Mouse (Mus musculus): Measurements from ENCODE around the gene Tomt. TPM values are rescaled to one million over a fixed set of nuclear protein-coding genes. Genes with fewer than 3 reads are reported as not detected.
"Not testable (repeated sequence)": the region's sequence is repeated elsewhere in the genome, so short reads cannot be mapped to it uniquely, and the experiment has no call there.

The Tomt gene
- not detected for total RNA-seq (2021)
- long read RNA-seq, experiment 1: 0 reads
- long read RNA-seq, experiment 2: 0 reads

DNA sequence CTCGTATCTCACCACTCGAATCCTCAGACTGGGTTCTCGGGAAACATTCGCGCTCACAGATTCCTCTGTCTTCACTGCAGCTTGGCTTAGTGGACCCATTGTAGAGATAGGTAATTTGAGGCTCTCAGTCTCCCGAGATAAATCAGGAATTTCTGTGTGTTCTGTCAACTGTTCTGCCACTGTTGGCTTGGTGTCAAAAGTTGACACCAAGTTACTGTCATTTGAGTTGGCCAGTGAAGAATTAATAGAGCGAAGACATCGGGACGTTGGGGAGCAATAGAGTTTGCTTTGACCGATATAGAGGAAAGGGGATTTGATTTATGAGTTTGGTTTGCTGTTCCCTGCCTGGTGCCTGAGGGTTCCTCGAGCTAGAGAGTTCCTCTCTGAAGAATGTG, at the start of gene Tomt:
TSS of gene Tomt (minus strand) at position 73 of the 395 bp plus-strand sequence.
- DNase-seq: no peak

DNA sequence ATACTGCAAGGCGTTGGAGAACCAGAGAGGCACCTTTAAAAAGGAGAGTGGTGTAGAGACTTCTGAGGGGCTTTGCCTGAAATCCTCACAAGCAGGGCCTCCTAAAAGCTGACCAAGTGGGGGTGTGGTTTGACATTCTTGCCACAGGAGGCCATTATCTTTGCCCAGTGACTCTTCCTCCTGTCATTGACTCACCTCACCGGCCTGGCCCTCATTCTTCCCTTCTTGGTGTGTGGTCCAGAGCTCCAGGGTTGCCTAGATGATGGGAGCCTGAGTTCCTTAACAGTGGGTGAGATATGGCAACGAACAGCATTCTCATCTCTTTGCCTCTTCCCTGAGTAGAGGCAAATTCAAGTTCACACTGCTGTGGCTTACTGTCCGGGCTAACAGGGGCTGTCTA, 49.7 kb upstream of the Tomt start:
- DNase-seq: no peak

DNA sequence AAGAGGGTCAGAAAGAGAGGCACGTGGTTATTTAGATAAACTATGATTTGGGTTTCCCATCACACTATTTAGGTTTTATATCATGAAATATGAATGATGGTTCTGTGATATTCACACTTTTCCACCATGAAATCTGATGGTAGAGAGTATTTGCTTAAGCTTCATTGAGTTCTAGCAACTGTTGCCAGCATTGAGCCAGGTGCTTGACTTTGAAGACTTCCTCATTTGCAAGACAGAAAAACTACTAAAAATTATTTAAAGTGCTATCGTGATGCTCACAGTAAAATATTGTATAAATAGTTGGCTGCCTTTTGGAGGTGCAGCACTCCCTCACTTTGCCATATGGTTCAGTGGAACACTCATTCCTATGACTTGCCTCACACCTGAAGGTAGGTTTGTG, 49.1 kb upstream of the Tomt start:
- no peak for DNase-seq

DNA sequence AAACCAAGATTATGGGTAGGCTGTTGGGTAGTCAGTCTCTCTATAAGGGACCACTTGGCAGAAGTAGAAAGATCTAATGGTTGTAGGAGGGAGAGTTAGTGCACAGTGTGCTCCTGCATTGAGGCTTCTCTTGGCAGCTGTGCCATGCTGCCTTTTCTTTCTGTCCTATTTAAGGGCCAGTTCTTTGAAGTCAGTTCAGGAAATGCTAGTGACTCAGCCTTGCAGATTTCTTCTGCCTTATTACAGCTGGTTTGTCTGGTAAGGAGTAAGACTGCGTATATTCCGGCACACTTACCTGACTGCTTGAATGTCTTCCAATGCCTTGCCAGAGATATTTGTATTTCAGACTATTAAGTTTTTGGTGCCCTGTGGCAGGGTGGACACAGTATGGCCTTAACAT, 48.0 kb upstream of the Tomt start:
- no peak for DNase-seq

DNA sequence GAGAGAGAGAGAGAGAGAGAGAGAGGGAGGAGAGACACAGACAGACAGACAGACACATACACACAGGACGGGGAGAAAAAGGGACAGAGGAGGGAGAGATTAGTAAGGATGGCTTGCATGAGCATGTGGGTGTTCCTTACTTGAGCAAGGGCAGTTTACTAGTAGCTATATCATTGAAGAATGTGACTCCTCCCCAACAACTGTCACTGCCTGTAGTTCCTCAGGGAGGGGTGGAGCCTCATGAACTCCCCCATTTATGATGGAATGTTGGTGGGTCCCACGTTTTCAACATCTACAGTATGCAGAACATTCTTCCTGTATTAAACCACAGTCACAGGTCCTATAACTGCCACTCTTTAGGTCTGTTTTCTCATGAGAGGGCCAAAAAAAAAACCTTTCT, 45.9 kb upstream of the Tomt start:
- DNase-seq: no peak

DNA sequence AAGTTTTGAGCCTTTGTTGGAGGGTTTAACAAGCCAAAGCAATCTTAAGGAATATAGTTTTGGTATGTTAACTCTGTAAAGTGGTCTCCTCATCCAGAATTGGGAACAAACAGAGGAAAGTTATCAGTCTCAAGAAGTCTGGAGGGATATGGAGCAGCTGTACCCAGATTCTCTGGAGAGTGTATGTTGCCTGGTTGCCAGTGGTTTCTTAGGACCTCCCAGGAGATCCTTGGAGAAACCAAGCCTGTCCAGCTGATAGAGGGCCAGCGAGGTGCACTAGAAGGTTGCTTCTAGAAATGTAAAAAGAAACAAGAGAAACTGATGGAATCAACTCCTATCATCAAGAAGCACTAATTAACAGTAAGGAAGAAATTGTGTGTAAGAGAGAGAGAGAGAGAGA, 45.5 kb upstream of the Tomt start:
- no peak for DNase-seq

DNA sequence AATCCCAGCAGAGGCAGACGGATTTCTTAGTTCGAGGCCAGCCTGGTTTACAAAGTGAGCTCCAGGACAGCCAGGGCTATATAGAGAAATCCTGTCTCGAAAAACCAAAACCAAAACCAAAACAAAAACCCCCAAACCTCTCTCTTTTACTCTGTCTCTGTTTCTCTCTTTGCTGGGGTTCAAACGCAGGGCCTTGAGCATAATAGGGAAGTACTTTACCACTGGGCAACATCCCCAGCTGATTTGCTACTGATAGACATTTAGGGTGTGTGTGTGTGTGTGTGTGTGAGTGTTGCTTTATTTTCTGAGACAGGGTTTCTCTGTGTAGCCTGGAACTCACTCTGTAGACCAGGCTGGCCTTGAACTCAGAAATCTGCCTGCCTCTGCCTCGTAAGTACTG, 42.8 kb upstream of the Tomt start:
- DNase-seq: not testable (repeated sequence)

DNA sequence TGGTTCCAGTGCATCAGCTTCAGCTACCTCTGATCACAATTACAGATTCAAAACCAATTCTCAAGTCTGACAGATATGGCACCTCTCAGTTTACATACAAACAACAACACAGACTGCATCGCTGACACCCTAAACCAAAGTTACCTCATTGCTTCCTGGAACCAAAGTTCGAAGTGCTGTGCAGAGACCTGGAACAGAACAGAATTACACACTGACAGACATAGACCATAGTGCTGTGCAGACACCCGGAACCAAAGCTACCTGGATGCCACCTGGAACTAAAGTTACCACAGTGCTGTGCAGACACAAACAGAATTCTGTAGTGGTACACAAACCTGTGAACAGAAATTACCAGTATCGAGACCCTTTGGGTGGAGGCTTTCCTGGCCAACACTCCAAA, 33.6 kb upstream of the Tomt start:
- no peak for DNase-seq

DNA sequence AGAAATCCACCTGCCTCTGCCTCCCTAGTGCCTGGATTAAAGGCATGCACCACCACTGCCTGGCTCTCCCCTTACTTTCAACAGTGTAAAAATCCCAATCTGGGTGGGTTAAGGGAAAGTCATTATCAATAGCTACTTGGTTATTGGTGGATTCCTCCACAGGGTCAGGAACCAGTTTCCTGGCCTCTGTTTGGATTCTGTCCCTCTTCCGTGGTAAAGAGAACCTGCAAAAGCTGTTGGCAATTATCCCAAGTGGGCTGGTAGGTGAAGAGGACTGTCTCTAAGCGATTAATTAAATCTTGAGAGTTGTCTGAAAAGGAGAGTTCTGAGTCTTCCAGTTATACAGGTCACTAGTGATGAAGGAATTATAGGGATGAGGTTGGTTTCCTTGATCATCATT, 32.2 kb upstream of the Tomt start:
- no peak for DNase-seq

DNA sequence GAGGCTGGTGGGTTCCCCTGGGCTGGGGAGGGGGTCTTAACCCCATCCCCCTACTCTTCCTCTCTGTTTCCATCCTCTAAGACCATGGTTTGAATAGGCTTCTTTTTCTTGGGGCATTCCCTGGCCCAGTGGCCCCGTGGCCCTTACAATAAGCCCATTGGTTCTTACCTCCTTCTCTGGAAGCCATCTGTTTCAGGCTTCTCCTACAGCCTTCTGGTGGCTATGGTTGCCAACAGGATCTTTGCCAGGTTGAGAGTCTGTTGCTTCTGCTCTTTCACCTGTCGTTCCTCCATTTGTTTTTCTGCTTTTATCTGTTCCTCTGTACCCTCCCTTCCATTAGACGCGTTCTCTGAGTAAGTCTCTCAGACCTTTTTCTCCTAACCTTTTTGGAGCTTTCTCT, 31.4 kb upstream of the Tomt start:
- no peak for DNase-seq

DNA sequence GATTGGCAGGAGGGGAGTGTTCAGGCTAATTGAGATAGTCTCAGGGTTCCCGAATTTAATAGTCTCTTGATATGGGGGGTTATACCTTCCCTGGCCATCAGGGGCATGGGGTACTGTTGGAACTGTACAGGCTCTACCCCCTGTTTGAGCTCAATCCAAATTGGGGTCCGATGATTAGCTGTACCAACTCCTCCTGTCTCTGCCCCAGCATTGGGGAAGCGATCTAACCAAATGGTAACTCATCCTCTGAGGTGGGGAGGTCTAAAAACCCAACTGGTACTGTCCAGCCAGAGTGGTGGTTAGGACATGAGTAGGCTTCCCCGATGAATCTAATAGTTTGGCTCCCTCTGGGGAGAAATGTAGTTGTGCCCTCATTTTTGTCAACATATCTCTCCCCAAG, 30.8 kb upstream of the Tomt start:
- no peak for DNase-seq

DNA sequence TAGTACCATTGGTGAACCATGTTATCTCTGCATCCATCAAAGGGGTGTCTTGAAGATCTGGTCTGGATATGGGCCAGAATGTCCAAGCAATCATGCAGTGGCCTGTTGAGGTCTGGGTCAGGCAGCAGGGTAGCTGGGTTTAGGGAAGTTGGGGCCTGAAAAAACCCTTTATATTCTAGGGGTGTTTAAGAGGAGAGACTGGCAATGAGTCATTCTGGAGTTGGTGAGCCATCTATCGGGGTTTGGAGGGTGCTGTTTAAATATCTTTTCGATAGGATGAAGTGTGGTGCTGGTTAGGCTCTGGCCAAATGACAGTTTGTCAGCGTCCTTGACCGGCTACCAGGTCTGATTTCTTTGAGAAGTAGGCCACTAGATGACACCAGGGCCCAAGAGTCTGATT, 29.8 kb upstream of the Tomt start:
- DNase-seq: no peak

DNA sequence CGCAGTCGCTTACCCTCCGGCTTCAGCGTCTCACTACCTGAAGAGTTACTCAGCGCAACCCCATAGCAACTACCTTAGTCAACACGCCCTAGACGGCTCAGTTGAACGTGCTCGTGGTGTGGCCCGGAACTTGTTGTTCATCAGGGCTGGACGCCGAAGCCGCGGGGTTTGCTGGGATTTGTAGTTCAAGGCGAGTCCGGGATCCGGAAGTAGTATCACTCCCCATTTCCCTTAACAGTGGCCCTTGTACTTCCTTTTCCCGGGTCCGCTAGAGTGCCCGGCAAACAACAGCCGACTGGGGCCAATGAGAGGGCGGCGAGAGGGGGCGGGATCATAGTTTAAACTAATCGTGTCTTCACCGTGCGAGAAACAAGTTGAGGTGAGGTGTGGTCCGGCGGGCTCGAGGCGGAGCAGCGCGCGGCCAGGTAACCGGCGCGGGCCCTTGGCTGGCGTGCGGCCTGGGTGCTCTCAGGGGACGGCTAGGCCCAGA, 27.6 kb upstream of the Tomt start, which contains the start of the genes Lrrc51 and Numa1:
TSS of gene Lrrc51 (minus strand) at position 145 of the 490 bp plus-strand sequence.
TSS of gene Numa1 (plus strand) at position 361 of the 490 bp plus-strand sequence.
- peak; percentile 99 for DNase-seq

DNA sequence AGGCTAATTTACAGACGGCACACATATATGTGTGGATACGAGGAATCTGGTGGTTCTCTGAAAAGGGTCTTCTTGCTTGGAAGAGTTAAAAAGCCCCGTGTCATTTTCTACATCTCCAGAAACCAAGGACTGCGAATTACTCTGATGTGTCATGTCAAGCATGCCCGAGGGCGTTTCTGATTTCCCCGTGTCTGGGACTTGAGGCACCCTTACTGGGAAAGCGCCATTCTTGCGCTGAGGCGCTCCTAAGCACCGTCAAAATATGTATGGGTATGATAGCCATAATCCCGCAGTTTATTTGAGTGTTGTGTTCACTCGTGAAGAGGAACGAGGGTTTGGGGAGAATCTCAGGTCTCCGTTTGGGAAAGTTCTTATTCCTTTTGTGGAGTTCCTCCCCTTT, 27.1 kb upstream of the Tomt start:
- DNase-seq: no peak

DNA sequence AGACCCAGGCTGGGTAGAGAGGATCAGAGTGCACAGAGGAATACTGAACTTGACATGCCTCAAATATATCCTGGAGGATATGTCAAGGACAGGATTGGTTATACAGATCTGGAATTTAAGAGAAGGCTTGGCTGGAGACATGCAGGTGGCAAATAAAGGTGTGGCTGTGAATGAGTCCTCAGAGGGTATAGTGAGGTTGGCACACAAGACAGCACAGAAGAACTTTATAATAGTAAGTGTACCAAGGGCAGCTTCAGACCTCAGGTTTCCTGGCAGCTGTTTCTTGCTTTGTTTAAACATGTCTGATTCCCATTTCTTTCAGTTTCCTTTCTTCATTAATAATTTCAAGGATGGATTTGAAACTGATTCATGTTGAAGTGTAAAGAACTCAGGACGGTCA, 26.4 kb upstream of the Tomt start:
- DNase-seq: no peak

DNA sequence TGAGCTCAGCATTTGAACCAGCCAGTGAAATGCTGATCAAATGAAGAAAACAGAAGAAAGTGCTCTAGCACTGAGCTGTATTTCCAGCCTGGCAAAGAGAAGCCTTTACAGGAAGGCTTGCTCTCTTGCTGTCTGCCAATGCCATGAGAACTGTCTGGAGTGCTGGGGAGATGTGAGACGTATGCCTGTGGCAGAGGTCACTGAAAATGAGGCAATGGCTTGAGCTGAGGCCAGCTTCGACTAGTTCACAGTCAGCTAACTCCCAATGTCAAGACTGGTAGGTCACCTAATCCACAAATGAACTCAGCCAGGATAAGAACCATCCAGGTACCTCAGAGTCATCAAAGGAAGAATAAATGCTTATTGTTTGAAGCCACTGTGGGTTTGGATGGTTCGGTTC, 21.9 kb upstream of the Tomt start:
- DNase-seq: peak in 1 of 2 experiments; percentile 29

DNA sequence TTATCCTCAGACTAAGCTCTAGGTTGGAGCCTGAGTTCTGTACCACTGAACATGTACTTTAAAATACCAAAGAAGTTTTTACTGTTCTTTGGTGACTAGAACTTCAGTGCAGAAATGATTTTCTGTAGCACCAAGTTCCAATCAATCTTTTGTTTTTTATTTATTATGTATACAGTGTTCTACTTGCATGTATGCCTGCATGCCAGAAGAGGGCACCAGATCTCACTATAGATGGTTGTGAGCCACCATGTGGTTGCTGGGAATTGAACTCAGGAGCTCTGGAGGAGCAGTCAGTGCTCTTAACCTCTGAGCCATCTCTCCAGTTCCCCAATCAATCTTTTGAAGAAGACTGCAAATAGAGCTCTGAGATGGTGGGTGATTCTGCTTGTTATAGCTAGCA, 19.7 kb upstream of the Tomt start:
- DNase-seq: not testable (repeated sequence)

DNA sequence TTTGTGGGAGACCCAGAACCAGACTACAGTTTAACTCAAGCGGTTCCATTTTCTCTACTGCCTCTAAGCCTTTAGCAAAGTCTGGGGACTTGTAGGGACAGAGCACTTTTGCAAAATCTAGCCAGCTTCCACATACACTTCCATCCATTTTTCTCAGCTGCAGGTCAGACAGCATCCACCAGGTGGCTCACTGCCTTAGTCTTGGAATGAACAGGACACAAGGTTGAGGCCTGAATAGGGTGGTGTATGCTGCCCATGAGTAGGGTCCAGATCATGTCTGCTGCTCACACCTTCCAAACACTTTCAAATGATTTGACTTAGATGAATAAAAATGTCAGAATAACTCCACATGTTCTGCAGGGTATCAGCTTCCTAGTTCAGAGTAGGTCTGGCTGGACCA, 11.9 kb upstream of the Tomt start:
- DNase-seq: peak; percentile 45 to 85

DNA sequence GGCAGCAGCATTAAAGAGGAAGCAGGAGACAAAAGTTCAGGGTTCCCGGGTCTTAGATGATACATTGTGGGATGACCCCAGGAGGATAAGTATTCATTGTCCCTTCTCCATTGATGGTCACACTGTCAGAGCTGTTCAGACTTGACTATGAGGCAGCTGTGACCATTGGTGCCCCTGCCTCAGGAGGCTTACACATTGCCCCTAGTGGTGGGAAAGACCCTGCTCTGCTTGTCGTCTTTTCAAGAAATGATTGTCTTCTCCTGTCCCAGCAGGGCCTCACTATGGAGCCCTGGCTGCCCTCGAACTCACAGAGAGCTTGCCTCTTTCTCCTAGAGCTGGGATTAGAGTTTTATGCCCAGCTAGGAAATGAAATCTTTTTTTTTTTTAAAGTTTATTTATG, 5.8 kb upstream of the Tomt start:
- DNase-seq: no peak

DNA sequence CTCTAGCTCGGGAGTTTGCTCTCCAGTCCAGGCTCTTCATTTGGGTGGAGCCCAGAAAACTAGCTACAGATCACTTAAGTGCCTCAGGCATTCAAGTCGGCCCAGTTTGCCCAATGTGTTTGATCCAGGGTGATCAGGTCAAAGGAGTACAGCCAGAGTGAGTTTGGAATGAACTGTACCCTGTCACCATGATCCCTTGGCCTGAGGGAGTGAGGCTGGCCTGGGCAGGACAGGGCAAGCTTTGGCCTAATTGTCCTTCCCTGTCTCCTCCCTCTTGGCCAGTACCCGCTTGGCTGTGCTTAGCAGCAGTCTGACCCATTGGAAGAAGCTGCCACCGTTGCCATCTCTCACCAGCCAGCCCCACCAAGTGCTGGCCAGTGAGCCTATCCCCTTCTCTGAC, 4.0 kb upstream of the Tomt start:
- DNase-seq: peak; percentile 22 to 71

DNA sequence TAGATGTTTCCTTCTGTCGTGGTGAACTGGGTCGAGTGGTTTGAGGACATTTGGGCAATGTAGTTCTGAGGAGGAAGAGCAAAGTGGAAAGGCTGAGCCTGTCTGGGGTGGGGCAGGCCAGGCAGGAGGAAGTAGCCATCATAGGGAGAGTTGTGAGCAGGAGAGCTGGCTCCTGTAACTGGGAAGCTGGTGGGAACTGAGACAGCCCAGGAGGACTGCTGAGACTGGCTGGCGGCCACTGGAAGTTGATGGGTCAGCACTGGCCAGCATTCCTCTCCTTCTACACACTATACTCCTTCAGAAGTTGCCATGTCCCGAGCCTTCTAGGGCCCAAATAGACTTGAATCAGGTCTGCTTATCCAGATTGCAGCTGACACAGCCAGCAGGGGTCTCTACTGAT, 2.2 kb upstream of the Tomt start:
- peak; percentile 39 to 67 for DNase-seq

DNA sequence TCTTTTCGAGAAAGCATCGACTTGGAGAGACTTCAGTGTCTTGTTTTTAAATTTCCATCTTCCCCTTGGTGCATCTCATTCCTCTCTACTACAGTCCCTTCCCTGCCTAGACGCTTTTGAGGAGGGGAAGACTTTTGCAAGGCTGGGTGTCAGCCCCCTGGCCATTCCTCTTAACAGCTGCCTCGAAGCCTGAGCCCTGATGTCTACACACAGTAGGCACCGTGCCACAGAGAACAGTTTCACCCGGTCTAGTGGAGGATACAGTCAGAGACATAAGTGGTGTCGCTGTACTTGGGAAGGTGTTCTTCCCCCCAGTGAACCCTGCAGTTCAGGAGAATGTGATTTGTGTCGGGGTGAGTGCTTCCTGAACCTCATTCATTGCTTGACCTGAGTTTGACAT, 537 bp upstream of the Tomt start:
- DNase-seq: peak in 1 of 2 experiments; percentile 36

DNA sequence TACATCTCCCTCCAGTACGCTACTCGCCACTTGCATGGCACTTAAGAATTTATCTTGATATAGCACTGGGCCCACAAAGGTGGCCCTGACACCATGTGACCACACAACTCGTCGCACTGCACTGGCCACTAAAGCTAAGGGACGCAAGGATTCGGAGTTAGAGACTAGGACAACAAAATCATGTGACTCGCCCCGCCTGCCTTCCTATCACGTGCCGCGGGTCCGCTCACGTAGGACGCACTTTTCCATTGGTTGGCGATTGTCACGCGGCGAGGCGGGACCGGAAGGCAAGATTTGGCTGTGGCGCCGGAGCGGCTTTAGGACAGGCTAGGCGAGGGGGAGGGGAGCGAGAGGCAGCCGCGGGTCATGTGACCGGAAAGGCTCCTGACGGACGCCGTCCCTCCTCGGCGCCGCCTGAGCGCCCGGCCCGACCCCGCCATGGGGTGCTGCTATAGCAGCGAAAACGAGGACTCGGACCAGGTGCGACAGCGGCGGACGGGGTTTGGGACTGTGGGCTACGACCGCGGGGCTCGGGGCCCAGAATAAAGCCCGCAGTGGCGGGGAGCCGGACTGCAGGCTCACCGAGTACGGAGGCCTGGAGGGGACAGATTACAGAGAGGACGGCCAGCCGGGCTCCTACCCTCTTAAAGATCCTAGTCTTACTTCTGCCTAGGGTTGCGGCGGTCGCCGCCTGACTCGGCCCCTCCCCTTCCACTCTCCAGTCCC, 435 bp downstream of the Tomt start, which contains the start of gene Lamtor1:
TSS of gene Lamtor1 (plus strand) at position 344 of the 726 bp plus-strand sequence.
- DNase-seq: peak; percentile 99 to 100

DNA sequence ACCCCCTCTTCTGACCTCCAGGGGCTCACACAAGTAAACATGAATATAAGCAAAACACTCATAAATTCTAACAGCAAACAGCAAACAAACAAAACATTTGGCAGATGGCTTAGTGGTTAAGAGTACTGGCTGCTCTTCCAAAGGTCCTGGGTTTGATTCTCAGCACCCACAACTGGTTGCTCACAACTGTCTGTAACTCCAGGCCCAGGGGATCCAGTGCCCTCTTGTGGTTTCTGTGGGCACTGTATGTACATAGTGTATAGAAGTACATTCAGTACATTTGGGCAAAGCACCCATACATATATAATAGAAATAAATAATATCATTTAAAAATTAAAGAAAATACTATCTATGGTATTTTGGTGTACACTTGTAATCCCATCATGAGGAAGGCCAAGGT, 3.3 kb downstream of the Tomt start:
- DNase-seq: no peak
